Mouse (Mus musculus): ENCODE measurements around the gene Dtx2.

The Dtx2 gene

GRCm38 (mm10) chr5:135971876-135972275 is 22.7 kb upstream of the Dtx2 start:
- DNase-seq (ENCODE audit: extremely low read depth, insufficient read length, low spot score) = no peak

GRCm38 (mm10) chr5:135974365-135974764 is 20.2 kb upstream of the Dtx2 start, which contains the start of gene Ssc4d:
Ssc4d (minus strand) TSS chr5:135974531.
- DNase-seq (ENCODE audit: extremely low read depth, insufficient read length, low spot score) = no peak

GRCm38 (mm10) chr5:135975893-135976668 is 18.5 kb upstream of the Dtx2 start:
- DNase-seq (ENCODE audit: extremely low read depth, insufficient read length, low spot score) = no peak

- no peak for DNase-seq (ENCODE audit: extremely low read depth, insufficient read length, low spot score)
Observed at GRCm38 (mm10) chr5:135979381-135979780, 15.2 kb upstream of the Dtx2 start.

GRCm38 (mm10) chr5:135979904-135980303 is 14.7 kb upstream of the Dtx2 start, which contains the start of gene Zp3:
Zp3 (plus strand) TSS chr5:135980099.
- DNase-seq (ENCODE audit: extremely low read depth, insufficient read length, low spot score) = no peak

- DNase-seq (ENCODE audit: extremely low read depth, insufficient read length, low spot score) = peak; percentile 66
Observed at GRCm38 (mm10) chr5:135982398-135982797, 12.2 kb upstream of the Dtx2 start.

- no peak for DNase-seq (ENCODE audit: extremely low read depth, insufficient read length, low spot score)
Observed at GRCm38 (mm10) chr5:135984546-135985044, 10.0 kb upstream of the Dtx2 start.

- DNase-seq (ENCODE audit: extremely low read depth, insufficient read length, low spot score) = no peak
Observed at GRCm38 (mm10) chr5:135987248-135987647, 7.4 kb upstream of the Dtx2 start.

- no peak for DNase-seq (ENCODE audit: extremely low read depth, insufficient read length, low spot score)
Observed at GRCm38 (mm10) chr5:135990601-135991000, 4.0 kb upstream of the Dtx2 start.

GRCm38 (mm10) chr5:135993381-135993965 is 1.1 kb upstream of the Dtx2 start:
- DNase-seq (ENCODE audit: extremely low read depth, insufficient read length, low spot score) = no peak

- DNase-seq (ENCODE audit: extremely low read depth, insufficient read length, low spot score) = no peak
Observed at GRCm38 (mm10) chr5:135994335-135994724, 270 bp upstream of the Dtx2 start.

GRCm38 (mm10) chr5:135996162-135996561 is 1.6 kb downstream of the Dtx2 start:
- DNase-seq (ENCODE audit: extremely low read depth, insufficient read length, low spot score) = peak; percentile 63

- DNase-seq (ENCODE audit: extremely low read depth, insufficient read length, low spot score) = no peak
Observed at GRCm38 (mm10) chr5:136001222-136001621, 6.6 kb downstream of the Dtx2 start.

GRCm38 (mm10) chr5:136002325-136002724 is 7.7 kb downstream of the Dtx2 start:
- DNase-seq (ENCODE audit: extremely low read depth, insufficient read length, low spot score) = no peak

- no peak for DNase-seq (ENCODE audit: extremely low read depth, insufficient read length, low spot score)
Observed at GRCm38 (mm10) chr5:136002751-136003151, 8.2 kb downstream of the Dtx2 start.

GRCm38 (mm10) chr5:136004537-136004936 is 9.9 kb downstream of the Dtx2 start:
- no peak for DNase-seq (ENCODE audit: extremely low read depth, insufficient read length, low spot score)

GRCm38 (mm10) chr5:136007745-136008144 is 13.1 kb downstream of the Dtx2 start:
- DNase-seq (ENCODE audit: extremely low read depth, insufficient read length, low spot score) = peak; percentile 65

GRCm38 (mm10) chr5:136014877-136015276 is 20.3 kb downstream of the Dtx2 start:
- peak; percentile 81 for DNase-seq (ENCODE audit: extremely low read depth, insufficient read length, low spot score)

- DNase-seq (ENCODE audit: extremely low read depth, insufficient read length, low spot score) = peak; percentile 49
Observed at GRCm38 (mm10) chr5:136015586-136015985, 21.0 kb downstream of the Dtx2 start.

- DNase-seq (ENCODE audit: extremely low read depth, insufficient read length, low spot score) = peak; percentile 31
Observed at GRCm38 (mm10) chr5:136016014-136016876, 21.6 kb downstream of the Dtx2 start.

- no peak for DNase-seq (ENCODE audit: extremely low read depth, insufficient read length, low spot score)
Observed at GRCm38 (mm10) chr5:136017262-136017661, 22.7 kb downstream of the Dtx2 start.

Data from 3134 (cell line).